Comparison of ENCODE assay signal across 8 mouse cellular contexts in genomic region chr2:63701861-63702260, GRCm38 (mm10).
DNase-seq lines count a peak whose midpoint lies in the region; ATAC-seq and TF ChIP-seq lines count a peak whose summit lies in the region.

No protein-coding gene starts in this region.

- no peak for TF ChIP-seq CTCF in layer of hippocampus, adult 2 months (conservative IDR thresholded peaks at IDR 0.05)

- peak overlapping the region; percentile 35; the same call in 1 of the 2 replicates for H3K4me3 ChIP-seq in layer of hippocampus, adult 2 months
- H3K4me3 ChIP-seq in forebrain, embryonic 11.5 days (ENCODE audit: low read depth, low read length), result peak overlapping the region; percentile 27; the same call in 1 of the 2 replicates
- H3K4me3 ChIP-seq in neural tube, embryonic 12.5 days, result peak overlapping the region; percentile 27

- peaks cover 8% of the 10 kb centered on the region; the same call in 1 of the 2 replicates for H3K4me1 ChIP-seq in forebrain, embryonic 11.5 days (replicated peaks; ENCODE audit: control insufficient read depth, insufficient read depth, low read length)
- peaks cover 8% of the 10 kb centered on the region for H3K4me1 ChIP-seq in neural tube, embryonic 12.5 days

- H3K27ac ChIP-seq in layer of hippocampus, adult 2 months, result no peak overlapping the region
- H3K27ac ChIP-seq in forebrain, embryonic 11.5 days (ENCODE audit: low read depth, low read length), result peak overlapping the region; percentile 66
- no peak overlapping the region for H3K27ac ChIP-seq in neural tube, embryonic 12.5 days

- peak; percentile 40; the same call in 1 of the 2 replicates for ATAC-seq in forebrain, embryonic 11.5 days (replicated peaks; ENCODE audit: low FRiP score)
- no peak for ATAC-seq in neural tube, embryonic 12.5 days (ENCODE audit: low FRiP score, low read depth)
- no peak for ATAC-seq in megakaryocyte-erythroid progenitor cell, adult 5-6 weeks (replicated peaks; ENCODE audit: low FRiP score, low TSS enrichment, poor library complexity, severe bottlenecking)

- no peaks in the 10 kb centered on the region for H3K9me3 ChIP-seq in forebrain, embryonic 11.5 days (ENCODE audit: control insufficient read depth, low read length)
- no peaks in the 10 kb centered on the region for H3K9me3 ChIP-seq in neural tube, embryonic 12.5 days

- H3K36me3 ChIP-seq in forebrain, embryonic 11.5 days (ENCODE audit: control insufficient read depth, insufficient read depth, low read length), result no peaks in the 10 kb centered on the region
- no peaks in the 10 kb centered on the region for H3K36me3 ChIP-seq in neural tube, embryonic 12.5 days

- DNase-seq in layer of hippocampus, adult 2 months (ENCODE audit: low spot score in 2 of 2), result no peak
- DNase-seq in layer of hippocampus, adult 18-20 months (ENCODE audit: low spot score in 2 of 2), result no peak
- no peak for DNase-seq in forebrain, embryonic 11.5 days (ENCODE audit: low spot score)
- DNase-seq in kidney, postnatal 10 days, result peak; percentile 10
- DNase-seq in left cerebral cortex, postnatal 10 days (ENCODE audit: extremely low spot score in 1 of 2, low spot score in 2 of 2), result no peak
- DNase-seq in lung, postnatal 36 days, result no peak

- intact Hi-C loops in left cerebral cortex, postnatal 10 days (cut with DNase I), result loop anchor here (2.0 to 10.0 kb wide), 2 partner anchors 393 to 1153 kb away; partner anchors contain the start of gene Fign

- H3K4me2 ChIP-seq in forebrain, embryonic 11.5 days (ENCODE audit: low read depth, low read length, severe bottlenecking), result peak overlapping the region; percentile 68
- peak overlapping the region; percentile 73 for H3K4me2 ChIP-seq in neural tube, embryonic 12.5 days (replicated peaks)

- 24% methylated on average over 13 of the region's 13 CpGs for WGBS in forebrain, embryonic 11.5 days
- WGBS in neural tube, embryonic 12.5 days, result 11% methylated on average over 13 of the region's 13 CpGs

- no peaks in the 10 kb centered on the region for H3K27me3 ChIP-seq in forebrain, embryonic 11.5 days (ENCODE audit: control insufficient read depth, insufficient read depth, low read length)
- H3K27me3 ChIP-seq in neural tube, embryonic 12.5 days (replicated peaks), result no peaks in the 10 kb centered on the region

- H3K9ac ChIP-seq in forebrain, embryonic 11.5 days (ENCODE audit: low read length), result peak overlapping the region; percentile 64; the same call in 1 of the 2 replicates
- H3K9ac ChIP-seq in neural tube, embryonic 12.5 days, result no peak overlapping the region
